Mouse (Mus musculus): ENCODE measurements around the gene Plch2. TPM values are rescaled to one million over a fixed set of nuclear protein-coding genes. Genes with fewer than 3 reads are reported as not detected.

Plch2 gene
- polyA plus RNA-seq, 1 experiment from 2014 or later: 17.0 TPM

DNA sequence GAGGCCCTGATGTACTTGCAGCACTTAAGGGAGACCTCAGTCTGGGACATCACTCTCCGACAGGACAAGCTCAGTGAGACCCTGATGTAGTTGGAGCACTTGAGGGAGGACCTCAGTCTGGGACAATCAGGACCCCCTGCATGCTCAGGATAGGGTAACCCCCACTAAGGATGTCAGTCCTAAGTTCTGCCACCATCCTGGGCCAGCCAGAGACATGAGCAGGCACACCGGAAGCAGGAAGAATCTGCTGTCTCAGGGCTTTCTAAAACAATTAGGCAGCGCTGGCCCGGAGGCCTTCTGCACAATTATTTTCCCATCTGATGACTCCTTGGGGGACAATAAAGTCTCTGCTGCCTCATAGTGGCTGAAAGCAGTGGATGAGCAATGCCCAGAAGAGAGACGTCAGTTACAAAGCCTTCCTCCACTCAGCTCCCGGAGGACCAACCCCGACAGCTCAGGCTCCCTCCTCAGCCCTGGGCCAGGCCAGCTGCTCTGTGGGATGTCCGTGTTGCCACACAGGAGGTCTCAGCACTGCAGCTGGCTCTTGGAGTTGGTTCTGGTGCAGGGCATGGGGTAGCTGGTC, 59.9 kb downstream of the Plch2 start:
- Histone ChIP-seq H3K4me3 (ENCODE audit: low read length) (no peak overlapping the region), H3K27me3 (replicated peaks; ENCODE audit: control insufficient read depth, insufficient read depth, low read length) (no peaks in the 10 kb centered on the region), H3K4me2 (ENCODE audit: low read length) (no peak overlapping the region), H3K9me3 (ENCODE audit: control insufficient read depth, low read length) (no peaks in the 10 kb centered on the region), H3K27ac (ENCODE audit: low read depth, low read length) (no peak overlapping the region), H3K9ac (ENCODE audit: low read depth, low read length) (peak overlapping the region; percentile 31; the same call in 1 of the 2 replicates), H3K36me3 (ENCODE audit: control insufficient read depth, insufficient read depth, low read length) (peaks cover 2% of the 10 kb centered on the region; the same call in 1 of the 2 replicates), H3K4me1 (ENCODE audit: control insufficient read depth, insufficient read depth, low read depth, low read length) (peaks cover 12% of the 10 kb centered on the region)
- WGBS: 18% methylated on average over 8 of the region's 8 CpGs
- ATAC-seq: peak; percentile 53; the same call in 1 of the 2 replicates

DNA sequence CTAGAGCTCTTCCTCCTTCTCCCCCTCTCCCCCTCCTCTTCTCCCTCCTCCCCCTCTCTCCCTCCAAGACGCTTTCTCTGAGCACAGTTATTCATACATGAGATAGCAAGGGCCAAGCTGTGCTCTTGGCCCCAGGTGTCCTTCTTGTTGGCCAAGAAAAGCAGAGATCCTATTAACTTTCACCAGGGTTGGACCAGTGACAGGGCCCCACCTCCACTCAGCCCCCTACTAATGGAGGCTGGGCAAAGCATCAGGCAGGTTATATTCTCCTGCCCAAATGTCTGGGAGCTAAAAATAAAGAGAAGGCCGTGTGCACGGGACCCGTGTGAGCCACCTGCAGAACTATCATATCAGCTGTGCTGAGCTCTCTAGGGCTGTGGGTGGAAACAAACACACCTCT, 61.7 kb downstream of the Plch2 start:
- no peak for ATAC-seq
- H3K9me3 ChIP-seq (ENCODE audit: control insufficient read depth, low read length): no peaks in the 10 kb centered on the region
- WGBS: 72% methylated on average over 4 of the region's 4 CpGs
- peaks cover 2% of the 10 kb centered on the region; the same call in 1 of the 2 replicates for H3K36me3 ChIP-seq (ENCODE audit: control insufficient read depth, insufficient read depth, low read length)
- H3K4me3 ChIP-seq (ENCODE audit: low read length): no peak overlapping the region
- H3K27ac ChIP-seq (ENCODE audit: low read depth, low read length): no peak overlapping the region
- no peaks in the 10 kb centered on the region for H3K27me3 ChIP-seq (replicated peaks; ENCODE audit: control insufficient read depth, insufficient read depth, low read length)
- peaks cover 12% of the 10 kb centered on the region for H3K4me1 ChIP-seq (ENCODE audit: control insufficient read depth, insufficient read depth, low read depth, low read length)
- no peak overlapping the region for H3K4me2 ChIP-seq (ENCODE audit: low read length)
- H3K9ac ChIP-seq (ENCODE audit: low read depth, low read length): no peak overlapping the region

DNA sequence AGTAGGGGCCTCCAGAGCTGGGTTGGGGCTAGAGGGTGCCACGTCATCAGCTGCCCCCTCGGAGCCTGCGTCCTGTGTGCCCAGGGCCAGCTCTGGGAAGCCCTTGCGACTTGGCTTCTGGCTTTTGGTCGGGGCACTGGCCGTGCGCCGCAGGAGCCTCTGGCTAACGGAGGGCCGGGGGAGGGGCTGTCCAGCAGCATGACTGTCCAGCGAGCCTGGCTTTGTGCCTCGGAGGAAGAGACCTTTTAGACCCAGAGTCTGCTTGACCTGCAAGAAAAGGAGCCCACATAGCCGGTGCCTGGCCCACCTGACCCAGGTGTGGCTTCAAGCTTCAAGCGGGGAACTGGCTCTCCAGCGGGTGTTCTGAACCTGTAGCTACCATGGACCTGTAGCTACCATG, 69.8 kb downstream of the Plch2 start:
- 60% methylated on average over 15 of the region's 15 CpGs for WGBS
- Histone ChIP-seq H3K9ac (ENCODE audit: low read depth, low read length) (no peak overlapping the region), H3K4me3 (ENCODE audit: low read length) (no peak overlapping the region), H3K4me1 (ENCODE audit: control insufficient read depth, insufficient read depth, low read depth, low read length) (peaks cover 10% of the 10 kb centered on the region), H3K36me3 (ENCODE audit: control insufficient read depth, insufficient read depth, low read length) (no peaks in the 10 kb centered on the region), H3K27ac (ENCODE audit: low read depth, low read length) (no peak overlapping the region), H3K9me3 (ENCODE audit: control insufficient read depth, low read length) (no peaks in the 10 kb centered on the region), H3K27me3 (replicated peaks; ENCODE audit: control insufficient read depth, insufficient read depth, low read length) (peaks cover 2% of the 10 kb centered on the region; the same call in 1 of the 2 replicates), H3K4me2 (ENCODE audit: low read length) (no peak overlapping the region)
- ATAC-seq: no peak

DNA sequence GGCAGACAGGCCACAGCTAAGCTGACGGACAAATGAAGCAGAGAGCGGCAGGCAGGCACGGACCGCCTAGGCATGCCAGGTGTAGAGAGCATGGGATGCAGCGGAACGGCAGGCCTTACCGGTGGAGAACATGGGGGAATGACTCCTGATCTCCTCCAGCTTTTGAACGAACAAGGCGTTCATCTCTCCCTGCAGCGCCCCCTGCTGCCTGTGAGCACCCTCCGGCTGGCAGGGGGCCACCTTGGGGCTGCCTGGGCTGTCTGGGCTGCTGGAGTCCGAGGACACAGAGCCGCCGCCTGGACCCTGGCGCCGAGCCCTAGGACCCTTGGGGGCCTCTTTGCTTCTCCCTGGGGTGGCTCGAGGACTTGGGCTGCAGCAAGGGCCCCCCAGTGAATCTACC, 70.5 kb downstream of the Plch2 start:
- Histone ChIP-seq H3K27ac (ENCODE audit: low read depth, low read length) (no peak overlapping the region), H3K4me1 (ENCODE audit: control insufficient read depth, insufficient read depth, low read depth, low read length) (peaks cover 10% of the 10 kb centered on the region), H3K9me3 (ENCODE audit: control insufficient read depth, low read length) (no peaks in the 10 kb centered on the region), H3K27me3 (replicated peaks; ENCODE audit: control insufficient read depth, insufficient read depth, low read length) (peaks cover 2% of the 10 kb centered on the region; the same call in 1 of the 2 replicates), H3K4me2 (ENCODE audit: low read length) (peak overlapping the region; percentile 16; the same call in 1 of the 2 replicates), H3K9ac (ENCODE audit: low read depth, low read length) (peak overlapping the region; percentile 29), H3K4me3 (ENCODE audit: low read length) (no peak overlapping the region), H3K36me3 (ENCODE audit: control insufficient read depth, insufficient read depth, low read length) (no peaks in the 10 kb centered on the region)
- WGBS: 19% methylated on average over 16 of the region's 17 CpGs
- no peak for ATAC-seq

DNA sequence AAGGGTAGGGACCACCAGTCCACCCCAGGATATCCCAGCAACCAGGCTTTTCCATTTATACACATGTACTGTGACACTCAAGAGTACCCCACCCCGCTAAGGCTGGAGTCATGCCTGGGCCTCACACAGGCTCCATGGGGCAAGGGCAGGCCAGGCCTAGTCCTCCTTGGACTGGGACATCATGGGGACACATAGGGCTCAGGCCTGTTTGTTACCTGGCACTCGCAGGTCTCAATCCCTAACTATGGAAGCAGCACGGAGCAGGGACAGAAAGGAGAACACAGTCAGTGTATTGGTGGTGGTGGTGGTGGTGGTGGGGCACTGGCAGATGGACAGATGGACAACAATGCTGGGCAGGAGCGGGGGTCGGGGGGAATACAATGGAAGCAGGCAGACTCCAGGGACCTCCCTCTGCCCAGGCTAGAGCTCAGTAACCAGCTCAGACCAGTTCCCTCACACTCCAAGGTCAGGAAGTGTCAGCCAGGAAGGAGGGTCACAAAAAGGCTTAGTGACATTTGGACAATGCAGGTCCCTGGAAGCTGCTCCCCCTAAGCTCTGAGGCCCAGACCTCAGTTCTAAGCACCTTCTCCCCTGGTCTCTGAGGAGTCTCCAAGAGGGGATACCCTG, 71.3 kb downstream of the Plch2 start:
- Histone ChIP-seq H3K9ac (ENCODE audit: low read depth, low read length) (no peak overlapping the region), H3K9me3 (ENCODE audit: control insufficient read depth, low read length) (no peaks in the 10 kb centered on the region)
- 67% methylated on average over 5 of the region's 5 CpGs for WGBS

DNA sequence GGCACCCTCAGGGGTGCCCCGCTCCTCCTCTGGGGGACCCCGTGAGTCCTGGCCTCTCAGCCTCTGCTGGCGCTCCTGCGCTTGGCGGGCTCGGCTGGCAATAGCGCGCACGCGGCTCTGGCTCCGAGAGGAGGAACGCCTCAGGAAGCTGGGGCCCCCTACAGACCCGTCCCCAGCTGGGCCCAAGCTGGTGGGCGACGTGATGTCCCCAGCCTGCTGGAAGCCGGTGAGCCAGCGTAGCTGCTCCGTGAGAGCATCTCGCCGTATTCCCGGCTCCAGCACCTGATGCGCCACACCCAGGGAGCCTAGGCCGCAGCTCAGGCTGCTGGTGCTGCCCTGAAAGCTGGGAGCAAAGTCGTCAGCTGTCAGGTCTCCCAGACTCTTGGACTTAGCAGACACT, 72.8 kb downstream of the Plch2 start:
- 11% methylated on average over 24 of the region's 24 CpGs for WGBS
- H3K4me2 ChIP-seq (ENCODE audit: low read length): no peak overlapping the region
- no peak overlapping the region for H3K27ac ChIP-seq (ENCODE audit: low read depth, low read length)

More for the DNA sequence above, 71.3 kb downstream of the Plch2 start:
- peaks cover 2% of the 10 kb centered on the region; the same call in 1 of the 2 replicates for H3K27me3 ChIP-seq (replicated peaks; ENCODE audit: control insufficient read depth, insufficient read depth, low read length)
- H3K36me3 ChIP-seq (ENCODE audit: control insufficient read depth, insufficient read depth, low read length): no peaks in the 10 kb centered on the region; the same call in none of the 2 replicates
- no peak overlapping the region for H3K4me3 ChIP-seq (ENCODE audit: low read length)
- peaks cover 10% of the 10 kb centered on the region for H3K4me1 ChIP-seq (ENCODE audit: control insufficient read depth, insufficient read depth, low read depth, low read length)
- no peak for ATAC-seq
- H3K4me2 ChIP-seq (ENCODE audit: low read length): no peak overlapping the region
- no peak overlapping the region for H3K27ac ChIP-seq (ENCODE audit: low read depth, low read length)

DNA sequence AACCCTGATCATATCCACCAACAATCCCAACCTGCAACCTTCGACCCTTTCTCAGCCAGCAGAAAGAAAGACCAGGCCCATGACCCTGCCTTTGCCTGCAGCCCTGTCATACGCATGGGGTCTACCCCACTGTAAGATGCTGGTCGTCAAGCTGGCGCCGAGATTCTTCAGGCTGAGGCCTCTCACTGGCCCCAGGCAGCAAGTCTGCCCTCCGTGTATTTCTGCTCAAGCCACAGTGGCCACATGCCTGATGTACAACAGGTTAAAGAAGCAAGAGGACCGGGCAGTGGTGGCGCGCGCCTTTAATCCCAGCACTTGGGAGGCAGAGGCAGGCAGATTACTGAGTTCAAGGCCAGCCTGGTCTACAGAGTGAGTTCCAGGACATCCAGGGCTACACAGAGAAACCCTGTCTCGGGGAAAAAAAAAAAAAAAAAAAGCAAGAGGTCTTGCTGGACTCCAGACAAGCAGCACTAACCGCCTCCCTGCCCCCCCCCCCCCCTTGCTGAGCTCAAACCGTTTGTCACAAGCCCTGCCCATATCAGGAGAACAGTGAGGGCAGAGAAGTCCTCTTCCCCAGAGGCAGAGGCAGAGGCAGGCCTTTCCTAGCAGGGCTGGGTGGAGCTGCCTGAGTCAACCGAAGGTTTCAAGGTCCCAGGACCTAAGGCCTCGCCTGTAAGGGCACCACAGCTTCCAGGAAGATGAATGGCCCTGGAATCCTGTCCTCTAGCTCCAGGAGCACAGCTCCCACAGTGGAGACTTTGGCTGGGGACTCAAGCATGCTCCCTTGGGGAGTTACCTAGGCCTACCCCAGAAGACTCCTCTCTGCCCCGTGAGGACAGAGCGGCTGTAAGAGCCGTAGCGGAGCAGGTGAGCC, 74.1 kb downstream of the Plch2 start:
- Histone ChIP-seq H3K9ac (ENCODE audit: low read depth, low read length) (no peak overlapping the region; the same call in 1 of the 2 replicates), H3K9me3 (ENCODE audit: control insufficient read depth, low read length) (no peaks in the 10 kb centered on the region), H3K36me3 (ENCODE audit: control insufficient read depth, insufficient read depth, low read length) (peaks cover 19% of the 10 kb centered on the region), H3K4me1 (ENCODE audit: control insufficient read depth, insufficient read depth, low read depth, low read length) (peaks cover 10% of the 10 kb centered on the region), H3K27me3 (replicated peaks; ENCODE audit: control insufficient read depth, insufficient read depth, low read length) (peaks cover 2% of the 10 kb centered on the region; the same call in 1 of the 2 replicates), H3K4me3 (ENCODE audit: low read length) (no peak overlapping the region), H3K27ac (ENCODE audit: low read depth, low read length) (no peak overlapping the region), H3K4me2 (ENCODE audit: low read length) (no peak overlapping the region)
- 75% methylated on average over 18 of the region's 19 CpGs for WGBS
- ATAC-seq: no peak

More for the DNA sequence above, 72.8 kb downstream of the Plch2 start:
- Histone ChIP-seq H3K9ac (ENCODE audit: low read depth, low read length) (peak overlapping the region; percentile 38; the same call in 1 of the 2 replicates), H3K4me1 (ENCODE audit: control insufficient read depth, insufficient read depth, low read depth, low read length) (peaks cover 10% of the 10 kb centered on the region), H3K9me3 (ENCODE audit: control insufficient read depth, low read length) (no peaks in the 10 kb centered on the region), H3K36me3 (ENCODE audit: control insufficient read depth, insufficient read depth, low read length) (peaks cover 11% of the 10 kb centered on the region), H3K27me3 (replicated peaks; ENCODE audit: control insufficient read depth, insufficient read depth, low read length) (peaks cover 2% of the 10 kb centered on the region; the same call in 1 of the 2 replicates), H3K4me3 (ENCODE audit: low read length) (no peak overlapping the region)
- ATAC-seq: no peak

DNA sequence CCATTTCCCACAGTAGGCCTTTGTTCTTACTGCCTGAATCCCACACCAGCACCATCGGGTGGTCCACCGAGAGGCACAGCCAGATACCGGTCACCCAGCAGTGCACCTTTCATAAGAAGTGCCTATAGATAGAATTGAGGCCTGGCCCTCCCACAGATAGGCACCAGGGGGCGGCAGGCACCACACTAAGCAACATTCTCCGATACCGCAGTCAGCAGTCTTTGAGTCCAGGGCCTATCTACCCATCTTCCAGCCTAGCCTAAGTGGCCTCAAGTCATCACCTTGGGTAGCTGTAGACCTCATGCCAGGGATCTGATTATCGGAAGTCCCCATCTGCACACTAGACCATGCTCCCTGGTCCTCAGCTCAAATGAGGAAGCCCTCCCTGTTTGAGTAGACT, 75.1 kb downstream of the Plch2 start:
- Histone ChIP-seq H3K4me3 (ENCODE audit: low read length) (no peak overlapping the region), H3K27ac (ENCODE audit: low read depth, low read length) (no peak overlapping the region)
- WGBS: 48% methylated on average over 7 of the region's 7 CpGs

DNA sequence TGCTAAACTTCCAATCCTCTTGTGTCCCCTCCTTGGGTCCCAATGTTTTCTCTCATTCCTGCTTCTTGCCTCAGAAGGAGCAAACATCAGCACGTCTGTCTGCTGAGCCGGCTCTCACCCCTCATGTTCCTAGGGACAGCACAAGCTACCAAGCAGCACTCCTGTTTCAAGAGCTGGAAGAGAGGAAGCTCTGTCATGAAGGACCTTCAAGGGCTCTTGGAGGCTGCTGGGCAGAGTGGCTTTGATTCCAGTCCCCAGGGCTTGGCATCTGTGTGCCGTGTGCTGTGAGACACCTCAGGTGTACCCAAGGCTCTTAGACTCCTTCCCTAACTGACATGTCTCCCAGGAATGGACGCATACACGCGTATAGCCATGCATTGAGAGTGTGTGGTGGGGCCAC, 75.5 kb downstream of the Plch2 start:
- no peak for ATAC-seq
- WGBS: 91% methylated on average over 6 of the region's 6 CpGs
- H3K36me3 ChIP-seq (ENCODE audit: control insufficient read depth, insufficient read depth, low read length): peaks cover 33% of the 10 kb centered on the region
- H3K27me3 ChIP-seq (replicated peaks; ENCODE audit: control insufficient read depth, insufficient read depth, low read length): peaks cover 2% of the 10 kb centered on the region; the same call in 1 of the 2 replicates
- H3K27ac ChIP-seq (ENCODE audit: low read depth, low read length): no peak overlapping the region
- peaks cover 10% of the 10 kb centered on the region for H3K4me1 ChIP-seq (ENCODE audit: control insufficient read depth, insufficient read depth, low read depth, low read length)
- no peak overlapping the region for H3K4me2 ChIP-seq (ENCODE audit: low read length)
- no peak overlapping the region for H3K4me3 ChIP-seq (ENCODE audit: low read length)
- H3K9ac ChIP-seq (ENCODE audit: low read depth, low read length): no peak overlapping the region
- H3K9me3 ChIP-seq (ENCODE audit: control insufficient read depth, low read length): no peaks in the 10 kb centered on the region

More for the DNA sequence above, 75.1 kb downstream of the Plch2 start:
- Histone ChIP-seq H3K4me1 (ENCODE audit: control insufficient read depth, insufficient read depth, low read depth, low read length) (peaks cover 10% of the 10 kb centered on the region), H3K9ac (ENCODE audit: low read depth, low read length) (no peak overlapping the region), H3K9me3 (ENCODE audit: control insufficient read depth, low read length) (no peaks in the 10 kb centered on the region), H3K36me3 (ENCODE audit: control insufficient read depth, insufficient read depth, low read length) (peaks cover 28% of the 10 kb centered on the region), H3K27me3 (replicated peaks; ENCODE audit: control insufficient read depth, insufficient read depth, low read length) (peaks cover 2% of the 10 kb centered on the region; the same call in 1 of the 2 replicates), H3K4me2 (ENCODE audit: low read length) (no peak overlapping the region)
- peak; percentile 77 for ATAC-seq

All from hindbrain, embryonic 16.5 days (tissue).